Mouse (Mus musculus): ENCODE data around the gene Ankrd34b. TPM values are rescaled to one million over a fixed set of nuclear protein-coding genes. Genes with fewer than 3 reads are reported as not detected.
A peak's percentile ranks its signal among the peaks of the same experiment; 100 is the strongest.

Ankrd34b gene
- 0.10 and 0.20 TPM in 2 replicates for polyA plus RNA-seq (2015; fragmentation: Nextera tagmentation; extraction: Ambion mirVana)

GRCm38 (mm10) chr13:92425758-92426264 lies at the start of gene Ankrd34b:
Gene Ankrd34b (plus strand): TSS chr13:92425896.
- Histone ChIP-seq H3K9ac (ENCODE audit: low read depth, low read length) (peak within 1 kb of the TSS; percentile 56), H3K4me1 (ENCODE audit: control insufficient read depth, insufficient read depth, low read length) (peaks cover 18% of the 10 kb centered on the region), H3K4me3 (ENCODE audit: low read length) (peak within 1 kb of the TSS; percentile 60), H3K9me3 (ENCODE audit: control insufficient read depth, low read length) (no peaks in the 10 kb centered on the region), H3K27me3 (replicated peaks; ENCODE audit: control insufficient read depth, insufficient read depth, low read length) (peaks cover 46% of the 10 kb centered on the region), H3K4me2 (ENCODE audit: low read depth, low read length) (peak within 1 kb of the TSS; percentile 99), H3K27ac (ENCODE audit: low read length) (no peak within 1 kb of the TSS), H3K36me3 (ENCODE audit: control insufficient read depth, insufficient read depth, low read length) (no peaks in the 10 kb centered on the region)
- WGBS = under 1% methylated on average over 51 of the region's 54 CpGs
- ATAC-seq = peak; percentile 80

- no peak for ATAC-seq
- Histone ChIP-seq H3K4me3 (ENCODE audit: low read length) (no peak overlapping the region), H3K27ac (ENCODE audit: low read length) (no peak overlapping the region), H3K9ac (ENCODE audit: low read depth, low read length) (no peak overlapping the region), H3K27me3 (replicated peaks; ENCODE audit: control insufficient read depth, insufficient read depth, low read length) (no peaks in the 10 kb centered on the region), H3K9me3 (ENCODE audit: control insufficient read depth, low read length) (no peaks in the 10 kb centered on the region), H3K36me3 (ENCODE audit: control insufficient read depth, insufficient read depth, low read length) (no peaks in the 10 kb centered on the region), H3K4me2 (ENCODE audit: low read depth, low read length) (no peak overlapping the region), H3K4me1 (ENCODE audit: control insufficient read depth, insufficient read depth, low read length) (no peaks in the 10 kb centered on the region)
- whole genome bisulfite sequencing = 89% methylated on average over 3 of the region's 3 CpGs
Observed at GRCm38 (mm10) chr13:92387367-92387766, 38.3 kb upstream of the Ankrd34b start.

GRCm38 (mm10) chr13:92393047-92393661 lies 32.5 kb upstream of the Ankrd34b start:
- no peak overlapping the region for H3K9ac ChIP-seq (ENCODE audit: low read depth, low read length)
- no peak for ATAC-seq
- no peaks in the 10 kb centered on the region for H3K4me1 ChIP-seq (ENCODE audit: control insufficient read depth, insufficient read depth, low read length)
- no peaks in the 10 kb centered on the region for H3K9me3 ChIP-seq (ENCODE audit: control insufficient read depth, low read length)
- H3K27me3 ChIP-seq (replicated peaks; ENCODE audit: control insufficient read depth, insufficient read depth, low read length) = no peaks in the 10 kb centered on the region
- H3K36me3 ChIP-seq (ENCODE audit: control insufficient read depth, insufficient read depth, low read length) = no peaks in the 10 kb centered on the region
- H3K27ac ChIP-seq (ENCODE audit: low read length) = no peak overlapping the region
- H3K4me3 ChIP-seq (ENCODE audit: low read length) = no peak overlapping the region
- WGBS = 77% methylated on average over 12 of the region's 12 CpGs
- H3K4me2 ChIP-seq (ENCODE audit: low read depth, low read length) = no peak overlapping the region

GRCm38 (mm10) chr13:92398491-92399384 lies 27.0 kb upstream of the Ankrd34b start:
- ATAC-seq = no peak
- no peaks in the 10 kb centered on the region for H3K36me3 ChIP-seq (ENCODE audit: control insufficient read depth, insufficient read depth, low read length)
- no peak overlapping the region for H3K9ac ChIP-seq (ENCODE audit: low read depth, low read length)
- H3K27ac ChIP-seq (ENCODE audit: low read length) = no peak overlapping the region
- no peaks in the 10 kb centered on the region for H3K27me3 ChIP-seq (replicated peaks; ENCODE audit: control insufficient read depth, insufficient read depth, low read length)
- no peaks in the 10 kb centered on the region for H3K9me3 ChIP-seq (ENCODE audit: control insufficient read depth, low read length)
- no peak overlapping the region for H3K4me3 ChIP-seq (ENCODE audit: low read length)
- no peak overlapping the region for H3K4me2 ChIP-seq (ENCODE audit: low read depth, low read length)
- 68% methylated on average over 11 of the region's 11 CpGs for WGBS
- no peaks in the 10 kb centered on the region for H3K4me1 ChIP-seq (ENCODE audit: control insufficient read depth, insufficient read depth, low read length)

GRCm38 (mm10) chr13:92402063-92402462 lies 23.6 kb upstream of the Ankrd34b start:
- no peaks in the 10 kb centered on the region for H3K36me3 ChIP-seq (ENCODE audit: control insufficient read depth, insufficient read depth, low read length)
- H3K9ac ChIP-seq (ENCODE audit: low read depth, low read length) = no peak overlapping the region
- no peaks in the 10 kb centered on the region for H3K27me3 ChIP-seq (replicated peaks; ENCODE audit: control insufficient read depth, insufficient read depth, low read length)
- no peak overlapping the region for H3K4me2 ChIP-seq (ENCODE audit: low read depth, low read length)
- no peaks in the 10 kb centered on the region for H3K9me3 ChIP-seq (ENCODE audit: control insufficient read depth, low read length)
- H3K4me1 ChIP-seq (ENCODE audit: control insufficient read depth, insufficient read depth, low read length) = no peaks in the 10 kb centered on the region
- H3K27ac ChIP-seq (ENCODE audit: low read length) = no peak overlapping the region
- no peak overlapping the region for H3K4me3 ChIP-seq (ENCODE audit: low read length)
- 37% methylated on average over 2 of the region's 2 CpGs for WGBS
- ATAC-seq = no peak

- Histone ChIP-seq H3K4me1 (ENCODE audit: control insufficient read depth, insufficient read depth, low read length) (no peaks in the 10 kb centered on the region), H3K9ac (ENCODE audit: low read depth, low read length) (no peak overlapping the region), H3K36me3 (ENCODE audit: control insufficient read depth, insufficient read depth, low read length) (no peaks in the 10 kb centered on the region), H3K27me3 (replicated peaks; ENCODE audit: control insufficient read depth, insufficient read depth, low read length) (no peaks in the 10 kb centered on the region), H3K9me3 (ENCODE audit: control insufficient read depth, low read length) (no peaks in the 10 kb centered on the region), H3K4me2 (ENCODE audit: low read depth, low read length) (no peak overlapping the region), H3K4me3 (ENCODE audit: low read length) (no peak overlapping the region), H3K27ac (ENCODE audit: low read length) (no peak overlapping the region)
- ATAC-seq = no peak
- WGBS = 72% methylated on average over 3 of the region's 3 CpGs
Observed at GRCm38 (mm10) chr13:92403496-92403895, 22.2 kb upstream of the Ankrd34b start.

GRCm38 (mm10) chr13:92410486-92410885 lies 15.2 kb upstream of the Ankrd34b start:
- Histone ChIP-seq H3K4me2 (ENCODE audit: low read depth, low read length) (no peak overlapping the region), H3K4me3 (ENCODE audit: low read length) (no peak overlapping the region), H3K27me3 (replicated peaks; ENCODE audit: control insufficient read depth, insufficient read depth, low read length) (no peaks in the 10 kb centered on the region), H3K27ac (ENCODE audit: low read length) (no peak overlapping the region), H3K36me3 (ENCODE audit: control insufficient read depth, insufficient read depth, low read length) (no peaks in the 10 kb centered on the region), H3K9ac (ENCODE audit: low read depth, low read length) (no peak overlapping the region), H3K9me3 (ENCODE audit: control insufficient read depth, low read length) (no peaks in the 10 kb centered on the region), H3K4me1 (ENCODE audit: control insufficient read depth, insufficient read depth, low read length) (no peaks in the 10 kb centered on the region)
- ATAC-seq = no peak
- WGBS = 72% methylated on average over 2 of the region's 2 CpGs

GRCm38 (mm10) chr13:92419630-92420029 lies 6.1 kb upstream of the Ankrd34b start:
- WGBS = 83% methylated on average over 11 of the region's 11 CpGs
- peaks cover 8% of the 10 kb centered on the region for H3K27me3 ChIP-seq (replicated peaks; ENCODE audit: control insufficient read depth, insufficient read depth, low read length)

GRCm38 (mm10) chr13:92423711-92424110 lies 2.0 kb upstream of the Ankrd34b start:
- H3K9me3 ChIP-seq (ENCODE audit: control insufficient read depth, low read length) = no peaks in the 10 kb centered on the region
- H3K4me1 ChIP-seq (ENCODE audit: control insufficient read depth, insufficient read depth, low read length) = peaks cover 18% of the 10 kb centered on the region
- no peak overlapping the region for H3K4me3 ChIP-seq (ENCODE audit: low read length)
- no peak overlapping the region for H3K27ac ChIP-seq (ENCODE audit: low read length)
- H3K4me2 ChIP-seq (ENCODE audit: low read depth, low read length) = no peak overlapping the region
- no peaks in the 10 kb centered on the region for H3K36me3 ChIP-seq (ENCODE audit: control insufficient read depth, insufficient read depth, low read length)
- H3K27me3 ChIP-seq (replicated peaks; ENCODE audit: control insufficient read depth, insufficient read depth, low read length) = peaks cover 46% of the 10 kb centered on the region
- no peak for ATAC-seq
- 48% methylated on average over 3 of the region's 3 CpGs for WGBS
- H3K9ac ChIP-seq (ENCODE audit: low read depth, low read length) = no peak overlapping the region

More at GRCm38 (mm10) chr13:92419630-92420029, 6.1 kb upstream of the Ankrd34b start:
- no peak for ATAC-seq
- H3K4me2 ChIP-seq (ENCODE audit: low read depth, low read length) = no peak overlapping the region
- no peaks in the 10 kb centered on the region for H3K4me1 ChIP-seq (ENCODE audit: control insufficient read depth, insufficient read depth, low read length)
- no peak overlapping the region for H3K9ac ChIP-seq (ENCODE audit: low read depth, low read length)
- H3K36me3 ChIP-seq (ENCODE audit: control insufficient read depth, insufficient read depth, low read length) = no peaks in the 10 kb centered on the region
- no peak overlapping the region for H3K4me3 ChIP-seq (ENCODE audit: low read length)
- H3K27ac ChIP-seq (ENCODE audit: low read length) = no peak overlapping the region
- no peaks in the 10 kb centered on the region for H3K9me3 ChIP-seq (ENCODE audit: control insufficient read depth, low read length)
